Mouse (Mus musculus) CH12.LX (cell line): ENCODE measurements around the gene Dock11. TPM values are rescaled to one million over a fixed set of nuclear protein-coding genes. Genes with fewer than 3 reads are reported as not detected.
A peak's percentile ranks its signal among the peaks of the same experiment; 100 is the strongest.

Experiments used
- DNase-seq: peaks from one replicate; pipeline ENCODE4 v3.0.0-alpha.2; 2013; ENCODE audit errors: extremely low read depth
- H3K27ac ChIP-seq: 2 replicates; pipeline ENCODE4 v1.5.1; 2012; ENCODE audit warnings: low read depth, mild to moderate bottlenecking, control low read depth, moderate library complexity; ENCODE audit not compliant: insufficient read depth
- H3K27me3 ChIP-seq: replicated peaks from 2 replicates; pipeline ENCODE3; 2012; ENCODE audit warnings: inconsistent platforms
- H3K36me3 ChIP-seq, 2 experiments: replicated peaks in 1 of 2; 2 replicates each; pipeline versions ENCODE3 to v1.6.1; 2012; ENCODE audit warnings: inconsistent platforms in 1 of 2, low read length in 1 of 2, mild to moderate bottlenecking in 1 of 2, mixed read lengths in 1 of 2, moderate library complexity in 1 of 2; ENCODE audit not compliant: control insufficient read depth in 1 of 2, insufficient read depth in 1 of 2
- H3K4me1 ChIP-seq, 2 experiments: 2 replicates each; pipeline ENCODE4 v1.6.1; 2012; ENCODE audit warnings: inconsistent platforms in 1 of 2, moderate library complexity in 1 of 2; ENCODE audit not compliant: insufficient read depth in 2 of 2, control insufficient read depth in 1 of 2
- H3K4me2 ChIP-seq: 2 replicates; pipeline ENCODE4 v1.6.1; 2012; ENCODE audit warnings: low read depth, mild to moderate bottlenecking, control low read depth; ENCODE audit not compliant: poor library complexity, insufficient read depth, severe bottlenecking
- H3K4me3 ChIP-seq, 3 experiments: fragments of 150-350 bp in 1 of 3; sonication (generic) in 1 of 3; replicated peaks in 1 of 3; 2 replicates each; pipeline versions ENCODE3 to v1.5.1; 2011 to 2012; ENCODE audit warnings: low read depth in 2 of 3, low read length in 2 of 3, mild to moderate bottlenecking in 2 of 3, moderate library complexity in 2 of 3, control low read depth in 1 of 3, improper control_type of control experiment in 1 of 3, inconsistent platforms in 1 of 3, mixed read lengths in 1 of 3; ENCODE audit not compliant: poor library complexity in 1 of 3
- H3K79me2 ChIP-seq: replicated peaks from 2 replicates; pipeline ENCODE4 v1.6.1; 2012; ENCODE audit warnings: mild to moderate bottlenecking, moderate library complexity; ENCODE audit not compliant: control insufficient read depth, poor library complexity, insufficient read depth, severe bottlenecking; ENCODE audit errors: extremely low read depth
- H3K9ac ChIP-seq: 2 replicates; pipeline ENCODE4 v1.6.1; 2012; ENCODE audit warnings: low read depth, mild to moderate bottlenecking, control low read depth, moderate library complexity; ENCODE audit not compliant: insufficient read depth
- H3K9me3 ChIP-seq: replicated peaks from 2 replicates; pipeline ENCODE3; 2012; ENCODE audit warnings: low read length, inconsistent platforms, mixed read lengths
- CHD2 ChIP-seq: IDR thresholded peaks from 2 replicates; pipeline ENCODE4 v1.6.1; 2011; ENCODE audit warnings: low read length, improper control_type of control experiment
- CTCF ChIP-seq, 2 experiments: IDR thresholded peaks in 1 of 2; conservative IDR thresholded peaks in 1 of 2; 2 replicates each; pipeline ENCODE4 v1.5.1; 2011 to 2012; ENCODE audit warnings: low read depth in 2 of 2, low read length in 2 of 2, improper control_type of control experiment in 1 of 2, inconsistent platforms in 1 of 2, mild to moderate bottlenecking in 1 of 2, moderate library complexity in 1 of 2
- E2F4 ChIP-seq: IDR thresholded peaks from 2 replicates; pipeline ENCODE4 v1.6.1; 2011; ENCODE audit warnings: low read depth, low read length, improper control_type of control experiment; ENCODE audit not compliant: insufficient replicate concordance
- EP300 ChIP-seq: IDR thresholded peaks from 2 replicates; pipeline ENCODE4 v1.6.1; 2011; ENCODE audit warnings: low read length, improper control_type of control experiment
- ETS1 ChIP-seq: conservative IDR thresholded peaks from 2 replicates; pipeline ENCODE4 v1.6.1; 2012; ENCODE audit warnings: low read depth, mild to moderate bottlenecking, inconsistent platforms, low read length, improper control_type of control experiment, moderate library complexity
- GABPA ChIP-seq: IDR thresholded peaks from 2 replicates; pipeline ENCODE4 v1.6.1; 2012; ENCODE audit warnings: low read depth, low read length, improper control_type of control experiment, inconsistent platforms; ENCODE audit not compliant: insufficient replicate concordance
- MAFK ChIP-seq: IDR thresholded peaks from 2 replicates; pipeline ENCODE4 v1.6.1; 2011; ENCODE audit warnings: low read length, improper control_type of control experiment; ENCODE audit not compliant: insufficient replicate concordance
- MAX ChIP-seq: IDR thresholded peaks from 2 replicates; pipeline ENCODE4 v1.6.1; 2011; ENCODE audit warnings: low read length, improper control_type of control experiment
- MEF2A ChIP-seq: IDR thresholded peaks from 2 replicates; pipeline ENCODE4 v1.6.1; 2014; ENCODE audit warnings: low read depth, mild to moderate bottlenecking, inconsistent platforms, low read length, improper control_type of control experiment, borderline replicate concordance
- MYC ChIP-seq: IDR thresholded peaks from 2 replicates; pipeline ENCODE4 v1.6.1; 2011; ENCODE audit warnings: low read depth, mild to moderate bottlenecking, improper control_type of control experiment, low read length
- NELFE ChIP-seq: IDR thresholded peaks from 2 replicates; pipeline ENCODE4 v1.6.1; 2011; ENCODE audit warnings: low read depth, low read length, improper control_type of control experiment
- NRF1 ChIP-seq: IDR thresholded peaks from 2 replicates; pipeline ENCODE4 v1.6.1; 2014; ENCODE audit warnings: low read depth, mild to moderate bottlenecking, inconsistent platforms, low read length, improper control_type of control experiment, moderate library complexity
- POLR2AphosphoS2 ChIP-seq: IDR thresholded peaks from 2 replicates; pipeline ENCODE4 v1.6.1; 2011; ENCODE audit warnings: low read depth, low read length, improper control_type of control experiment
- RAD21 ChIP-seq: IDR thresholded peaks from 2 replicates; pipeline ENCODE4 v1.6.1; 2011; ENCODE audit warnings: low read depth, mild to moderate bottlenecking, low read length, improper control_type of control experiment, moderate library complexity
- SIN3A ChIP-seq: IDR thresholded peaks from 2 replicates; pipeline ENCODE4 v1.6.1; 2012; ENCODE audit warnings: low read length, improper control_type of control experiment, inconsistent platforms
- SMC3 ChIP-seq: IDR thresholded peaks from 2 replicates; pipeline ENCODE4 v1.6.1; 2011; ENCODE audit warnings: low read depth, low read length, improper control_type of control experiment
- UBTF ChIP-seq: IDR thresholded peaks from 2 replicates; pipeline ENCODE4 v1.6.1; 2012; ENCODE audit warnings: low read depth, mild to moderate bottlenecking, inconsistent platforms, low read length, improper control_type of control experiment, moderate library complexity
- ZC3H11A ChIP-seq: IDR thresholded peaks from 2 replicates; pipeline ENCODE4 v1.6.1; 2012; ENCODE audit warnings: low read depth, mild to moderate bottlenecking, inconsistent platforms, low read length, improper control_type of control experiment
- ZKSCAN1 ChIP-seq: IDR thresholded peaks from 2 replicates; pipeline ENCODE4 v1.6.1; 2012; ENCODE audit warnings: low read depth, inconsistent platforms, low read length, improper control_type of control experiment, borderline replicate concordance
- ZNF384 ChIP-seq: IDR thresholded peaks from 2 replicates; pipeline ENCODE4 v1.6.1; 2012; ENCODE audit warnings: low read depth, low read length, improper control_type of control experiment, inconsistent platforms
- dilution Hi-C: fragments of 300-500 bp; cut with MboI; formaldehyde crosslinking; loops from 2 replicates; pipeline ENCODE4 v1.14.3; 2020; ENCODE audit warnings: low sequenced_read_pairs; ENCODE audit not compliant: extremely low pct_unique_long_range_greater_than_20kb, extremely low pct_ligation_motif_present
- in situ Hi-C: fragments of 300-500 bp; cut with MboI; formaldehyde crosslinking; loops from 3 replicates; pipeline ENCODE4 v1.14.3; 2019; ENCODE audit warnings: low sequenced_read_pairs, low pct_ligation_motif_present, low pct_unique_long_range_greater_than_20kb, mixed read lengths
- polyA plus RNA-seq: library from polyadenylated mRNA; unstranded; fragments of >175 nt; gene quantifications from 2 replicates; pipeline ENCODE4 v1.2.1, GENCODE M21; 2012; ENCODE audit warnings: low read depth; ENCODE audit not compliant: insufficient read length
- total RNA-seq, 2 experiments: library from RNA; depleted of rRNA; stranded (reverse); fragments of 300-350 nt in 1 of 2; fragments of >200 nt in 1 of 2; gene quantifications; 2 replicates each; pipeline ENCODE4 v1.2.3; 2012 to 2014

The Dock11 gene
- total and polyA plus RNA-seq, 3 experiments: 25.4 to 47.6 (median 31.8) TPM

DNA sequence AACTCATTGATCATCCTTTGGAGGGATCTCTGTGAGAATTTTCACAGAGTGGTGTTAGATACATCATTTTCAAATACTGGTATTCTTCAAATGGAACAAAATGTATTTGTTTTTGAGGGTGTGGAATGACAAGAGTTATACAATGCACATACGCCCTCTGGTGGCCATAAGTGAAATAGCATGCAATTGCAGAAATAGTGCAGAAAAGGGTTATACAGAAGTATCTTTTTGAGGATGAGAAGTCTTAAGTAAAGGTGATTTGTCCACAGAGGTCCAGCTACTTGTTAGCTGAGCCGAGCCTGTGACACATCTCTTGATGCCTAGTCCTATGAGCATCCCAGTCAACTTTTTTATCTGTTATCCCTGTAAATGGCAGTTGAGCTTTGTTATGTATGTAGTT is 108.4 kb downstream of the Dock11 start:
- H3K9me3 ChIP-seq: no peaks in the 10 kb centered on the region
- DNase-seq: peak; percentile 24
- peak; percentile 80 for TF ChIP-seq RAD21
- TF ChIP-seq ZC3H11A: peak; percentile 74
- TF ChIP-seq NELFE: no peak
- TF ChIP-seq SMC3: peak; percentile 89
- TF ChIP-seq CTCF (conservative IDR thresholded peaks at IDR 0.05 in 1 of 2, IDR thresholded peaks at IDR 0.05 in 1 of 2; ENCODE audit: low read depth in 2 of 2, low read length in 2 of 2): peak; percentile 57 to 82; a peak in 3 of 4 replicates
- no peak for TF ChIP-seq POLR2AphosphoS2
- TF ChIP-seq, all 38 proteins: peak for 4
- in situ Hi-C loops (loop anchor here (10.0 kb wide), 1 partner anchor 112 kb away; the partner anchor contains the start of gene Dock11), dilution Hi-C loops (no loop called here)
- Histone ChIP-seq H3K27me3 (no peaks in the 10 kb centered on the region), H3K4me3 (no peak overlapping the region), H3K36me3 (peaks cover 16 to 56% of the 10 kb centered on the region in 2 experiments), H3K4me1 (no peaks in the 10 kb centered on the region), H3K9ac (no peak overlapping the region), H3K4me2 (no peak overlapping the region), H3K79me2 (no peaks in the 10 kb centered on the region), H3K27ac (no peak overlapping the region)

- H3K79me2 ChIP-seq: no peaks in the 10 kb centered on the region
- H3K36me3 ChIP-seq: peaks cover 14 to 58% of the 10 kb centered on the region in 2 experiments
- TF ChIP-seq ZKSCAN1 (no peak), UBTF (no peak)
- no peaks in the 10 kb centered on the region for H3K9me3 ChIP-seq
- H3K27ac ChIP-seq: no peak overlapping the region
- DNase-seq: no peak
- H3K27me3 ChIP-seq: no peaks in the 10 kb centered on the region
- dilution Hi-C loops (no loop called here), in situ Hi-C loops (loop anchor here (10.0 kb wide), 1 partner anchor 113 kb away; the partner anchor contains the start of gene Dock11)
- no peaks in the 10 kb centered on the region for H3K4me1 ChIP-seq
- H3K9ac ChIP-seq: no peak overlapping the region
- H3K4me2 ChIP-seq: no peak overlapping the region
- H3K4me3 ChIP-seq: no peak overlapping the region
These were observed 109.3 kb downstream of the Dock11 start for GRCm38 (mm10) chrX:35997793-35998419.

GRCm38 (mm10) chrX:36025651-36026050 is 137.0 kb downstream of the Dock11 start:
- Histone ChIP-seq H3K36me3 (peaks cover 16 to 27% of the 10 kb centered on the region in 2 experiments), H3K79me2 (no peaks in the 10 kb centered on the region), H3K4me2 (no peak overlapping the region), H3K9ac (no peak overlapping the region), H3K4me3 (no peak overlapping the region)
- no peak for DNase-seq
- TF ChIP-seq EP300 (no peak), MAFK (no peak), CHD2 (no peak), MYC (no peak), MEF2A (no peak), POLR2AphosphoS2 (no peak), E2F4 (no peak), MAX (no peak), ZNF384 (no peak), CTCF (conservative IDR thresholded peaks at IDR 0.05 in 1 of 2, IDR thresholded peaks at IDR 0.05 in 1 of 2; ENCODE audit: low read depth in 2 of 2, low read length in 2 of 2) (no peak), SIN3A (no peak), NRF1 (no peak), RAD21 (no peak), ETS1 (no peak), NELFE (no peak), ZC3H11A (no peak), GABPA (no peak)
- TF ChIP-seq, all 38 proteins: peak for 0
- Histone ChIP-seq H3K27me3 (no peaks in the 10 kb centered on the region), H3K27ac (no peak overlapping the region), H3K9me3 (no peaks in the 10 kb centered on the region), H3K4me1 (no peaks in the 10 kb centered on the region)
- dilution Hi-C loops: no loop called here
- in situ Hi-C loops: no loop called here
